Mouse (Mus musculus) cerebellum, adult 2 months (tissue): Measurements from ENCODE around the gene Borcs5. TPM values are rescaled to one million over a fixed set of nuclear protein-coding genes. Genes with fewer than 3 reads are reported as not detected.

Experiments
- DNase-seq, 2 experiments: peaks; one replicate each; pipeline ENCODE4 v3.0.0; 2021
- H3K27ac ChIP-seq: fragments of 200-500 bp; 2 replicates; pipeline ENCODE4 v1.5.1; 2012; ENCODE audit warnings: low read length, control low read depth, inconsistent platforms; ENCODE audit not compliant: insufficient read depth
- H3K27me3 ChIP-seq: fragments of 200-500 bp; 2 replicates; pipeline ENCODE4 v1.6.1; 2012; ENCODE audit warnings: inconsistent platforms, mild to moderate bottlenecking, low read length, moderate library complexity; ENCODE audit not compliant: control insufficient read depth, insufficient read depth
- H3K4me1 ChIP-seq: fragments of 200-500 bp; 2 replicates; pipeline ENCODE4 v1.6.1; 2011; ENCODE audit warnings: low read length; ENCODE audit not compliant: control insufficient read depth, insufficient read depth
- H3K4me3 ChIP-seq: fragments of 200-500 bp; replicated peaks from 2 replicates; pipeline ENCODE3; 2011; ENCODE audit warnings: mild to moderate bottlenecking, low read depth, low read length, control low read depth; ENCODE audit not compliant: insufficient read depth
- CTCF ChIP-seq: fragments of 200-500 bp; IDR thresholded peaks from 2 replicates; pipeline ENCODE4 v1.5.1; 2011; ENCODE audit warnings: low read depth, mild to moderate bottlenecking, control low read depth, low read length, moderate library complexity, borderline replicate concordance; ENCODE audit not compliant: insufficient read depth
- POLR2A ChIP-seq: fragments of 200-500 bp; IDR thresholded peaks from 2 replicates; pipeline ENCODE4 v1.6.1; 2011; ENCODE audit warnings: low read length, control low read depth, borderline replicate concordance; ENCODE audit not compliant: insufficient read depth
- WGBS: fragments of 180-500 bp; shearing (Covaris S2); methylation state at CpG from one replicate; pipeline ENCODE4 v1.1.7; 2018; 5-methylcytosine and 5-hydroxymethylcytosine counted together
- polyA plus RNA-seq: library from polyadenylated mRNA; depleted of rRNA; stranded (reverse); fragments of >200 nt; gene quantifications from 2 replicates; pipeline ENCODE4 v1.2.3, GENCODE M21; 2012

Gene Borcs5
- polyA plus RNA-seq, 1 experiment: 39.9 TPM

- Histone ChIP-seq H3K4me3 (no peak overlapping the region), H3K27me3 (no peaks in the 10 kb centered on the region), H3K27ac (no peak overlapping the region), H3K4me1 (no peaks in the 10 kb centered on the region; the same call in 1 of the 2 replicates)
- TF ChIP-seq CTCF (no peak), POLR2A (no peak)
- WGBS: 97% methylated on average over 7 of the region's 7 CpGs
- no peak for DNase-seq
These were observed 62.9 kb downstream of the Borcs5 start for GRCm38 (mm10) chr6:134702184-134702583.

- Histone ChIP-seq H3K27ac (no peak overlapping the region), H3K4me3 (no peak overlapping the region), H3K4me1 (no peaks in the 10 kb centered on the region), H3K27me3 (no peaks in the 10 kb centered on the region)
- TF ChIP-seq CTCF: no peak
- TF ChIP-seq POLR2A: no peak
- no peak for DNase-seq
- WGBS: 90% methylated on average over 4 of the region's 4 CpGs
These were observed 63.9 kb downstream of the Borcs5 start for GRCm38 (mm10) chr6:134703053-134703690.

GRCm38 (mm10) chr6:134706467-134706866 lies 67.2 kb downstream of the Borcs5 start:
- no peak overlapping the region for H3K27ac ChIP-seq
- DNase-seq: no peak
- no peaks in the 10 kb centered on the region for H3K27me3 ChIP-seq
- H3K4me1 ChIP-seq: no peaks in the 10 kb centered on the region
- H3K4me3 ChIP-seq: no peak overlapping the region
- 94% methylated on average over 4 of the region's 4 CpGs for WGBS
- no peak for TF ChIP-seq POLR2A

GRCm38 (mm10) chr6:134710020-134710419 lies 70.7 kb downstream of the Borcs5 start:
- 44% methylated on average over 15 of the region's 15 CpGs for WGBS
- Histone ChIP-seq H3K27ac (no peak overlapping the region), H3K4me3 (no peak overlapping the region), H3K27me3 (no peaks in the 10 kb centered on the region), H3K4me1 (no peaks in the 10 kb centered on the region)
- no peak for DNase-seq
- TF ChIP-seq POLR2A (no peak), CTCF (no peak)

GRCm38 (mm10) chr6:134713321-134713720 lies 74.0 kb downstream of the Borcs5 start:
- H3K27me3 ChIP-seq: no peaks in the 10 kb centered on the region
- no peak overlapping the region for H3K27ac ChIP-seq
- WGBS: 52% methylated on average over 3 of the region's 3 CpGs
- DNase-seq: no peak
- no peaks in the 10 kb centered on the region; the same call in none of the 2 replicates for H3K4me1 ChIP-seq
- TF ChIP-seq CTCF: no peak
- no peak for TF ChIP-seq POLR2A
- no peak overlapping the region for H3K4me3 ChIP-seq

GRCm38 (mm10) chr6:134713897-134714296 lies 74.6 kb downstream of the Borcs5 start:
- no peak for DNase-seq
- no peak overlapping the region for H3K4me3 ChIP-seq
- H3K4me1 ChIP-seq: no peaks in the 10 kb centered on the region; the same call in none of the 2 replicates
- TF ChIP-seq POLR2A (no peak), CTCF (no peak)
- WGBS: 73% methylated on average over 1 of the region's 1 CpGs
- no peak overlapping the region for H3K27ac ChIP-seq
- H3K27me3 ChIP-seq: no peaks in the 10 kb centered on the region

- 88% methylated on average over 6 of the region's 6 CpGs for WGBS
- Histone ChIP-seq H3K27ac (no peak overlapping the region), H3K4me3 (no peak overlapping the region), H3K4me1 (no peaks in the 10 kb centered on the region; the same call in none of the 2 replicates), H3K27me3 (no peaks in the 10 kb centered on the region)
- TF ChIP-seq POLR2A: no peak
- no peak for TF ChIP-seq CTCF
- no peak for DNase-seq
These were observed 76.9 kb downstream of the Borcs5 start for GRCm38 (mm10) chr6:134716168-134716587.

- no peak for DNase-seq
- Histone ChIP-seq H3K4me3 (no peak overlapping the region), H3K27me3 (no peaks in the 10 kb centered on the region), H3K27ac (no peak overlapping the region), H3K4me1 (no peaks in the 10 kb centered on the region; the same call in none of the 2 replicates)
- 67% methylated on average over 20 of the region's 20 CpGs for WGBS
- no peak for TF ChIP-seq POLR2A
- no peak for TF ChIP-seq CTCF
These were observed 78.8 kb downstream of the Borcs5 start for GRCm38 (mm10) chr6:134717886-134718667.
